Mouse (Mus musculus): ENCODE measurements around the gene Pak2.
"Not testable (repeated sequence)": the region's sequence is repeated elsewhere in the genome, so short reads cannot be mapped to it uniquely, and the experiment has no call there.

Pak2 gene

DNA sequence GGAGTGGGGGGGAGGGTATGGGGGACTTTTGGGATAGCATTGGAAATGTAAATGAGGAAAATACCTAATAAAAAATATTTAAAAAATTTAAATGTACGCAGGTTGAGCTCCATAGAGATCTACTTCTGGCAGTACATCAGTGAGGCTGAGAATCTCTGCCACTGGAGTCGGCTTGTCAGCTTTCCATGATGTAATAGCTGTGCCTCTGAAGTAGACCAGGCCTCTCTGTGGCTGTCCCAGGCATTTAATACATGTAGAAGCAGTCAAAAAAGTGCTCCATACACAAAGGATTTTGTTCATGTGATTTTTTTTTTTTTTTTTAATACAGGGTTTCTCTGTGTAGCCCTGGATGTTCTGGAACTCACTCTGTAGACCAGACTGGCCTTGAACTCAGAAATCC is 18.6 kb upstream of the Pak2 start:
- DNase-seq (ENCODE audit: low read depth, low spot score), result not testable (repeated sequence)

DNA sequence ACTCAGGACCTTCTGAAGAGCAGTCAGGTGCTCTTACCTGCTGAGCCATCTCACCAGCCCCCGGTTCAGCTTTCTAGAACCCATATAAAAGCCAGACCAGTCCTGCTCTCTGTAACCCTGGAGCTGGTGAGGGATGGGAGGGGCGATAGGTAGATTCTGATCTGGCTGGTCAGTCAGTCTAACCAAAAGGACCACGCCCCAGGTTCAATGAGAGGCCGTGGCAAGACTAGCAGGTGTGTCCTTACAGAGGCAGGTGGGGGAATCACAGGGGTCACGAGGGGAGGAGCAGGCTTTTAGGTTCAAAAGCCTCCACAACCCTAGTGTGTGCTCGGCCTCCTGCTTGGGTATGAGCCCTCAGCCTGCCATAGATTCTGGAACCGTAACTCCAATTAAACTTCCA is 12.3 kb upstream of the Pak2 start:
- peak; percentile 46 for DNase-seq (ENCODE audit: low read depth, low spot score)

DNA sequence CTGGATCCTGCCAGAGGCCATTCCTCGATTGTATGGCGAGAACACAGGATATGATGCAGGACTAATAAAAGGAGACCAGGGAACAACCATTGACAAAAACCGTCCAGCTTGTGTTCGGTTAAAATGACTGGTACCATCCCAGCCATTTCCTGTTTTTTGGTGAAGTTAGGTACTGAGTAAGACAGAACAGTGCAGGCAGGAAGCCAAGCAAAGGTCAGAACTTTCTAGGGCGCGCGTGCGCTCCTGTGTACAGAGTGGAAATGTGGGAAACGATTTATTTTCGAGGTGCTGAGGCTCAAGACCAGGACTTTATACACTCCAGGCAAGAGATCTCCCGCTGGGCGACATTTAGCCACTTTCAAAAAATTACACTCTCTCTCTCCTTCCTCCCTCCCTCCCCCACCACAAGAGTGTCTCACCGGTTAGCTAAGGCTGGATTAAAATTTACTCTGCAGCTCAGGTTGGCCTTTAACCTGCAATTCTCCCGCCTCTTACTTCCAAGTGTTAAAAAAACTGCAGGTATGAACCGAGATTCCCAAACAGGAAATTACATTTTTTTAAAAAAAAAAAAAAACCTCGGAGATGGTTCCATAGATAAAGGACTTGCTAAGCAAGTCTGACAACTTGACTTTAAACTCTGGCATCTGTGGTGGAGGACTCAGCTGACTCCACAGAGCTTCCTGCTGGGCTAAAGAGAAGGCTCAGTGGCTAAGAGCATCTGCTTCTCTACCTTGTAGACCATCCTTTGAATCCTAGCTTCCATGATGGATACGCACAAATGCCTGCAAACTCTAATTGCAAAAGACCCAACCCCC is 8.7 kb upstream of the Pak2 start:
- DNase-seq (ENCODE audit: low read depth, low spot score), result peak; percentile 54

DNA sequence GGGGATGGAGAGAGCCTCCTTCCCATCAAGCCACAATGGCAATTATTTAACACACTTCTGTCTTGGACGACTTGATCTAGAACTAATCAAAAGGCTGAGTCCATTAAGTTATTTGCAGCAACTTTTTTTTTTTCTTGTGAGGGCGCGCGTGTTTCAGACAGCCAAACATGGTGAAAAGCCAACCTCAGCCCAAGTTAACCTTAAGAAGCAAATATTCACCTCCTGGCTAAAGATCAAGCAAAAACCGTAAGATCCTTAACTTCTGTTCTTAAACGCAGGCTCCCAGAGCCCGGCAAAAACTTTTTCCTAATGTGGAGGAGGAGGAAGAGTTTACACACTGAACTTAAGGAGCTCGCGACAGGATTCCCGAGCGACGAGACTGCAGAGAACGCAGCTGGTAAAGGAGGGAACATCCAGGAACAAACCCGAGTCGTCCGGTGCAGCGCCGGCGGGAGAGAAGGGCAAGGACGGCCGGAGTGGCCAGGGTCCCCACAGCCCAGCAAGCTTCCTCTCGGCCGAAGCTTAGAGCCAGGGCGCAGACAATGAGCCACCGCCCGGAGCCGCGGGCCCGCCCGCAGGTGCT is 643 bp downstream of the Pak2 start:
- DNase-seq (ENCODE audit: low read depth, low spot score), result peak; percentile 85

DNA sequence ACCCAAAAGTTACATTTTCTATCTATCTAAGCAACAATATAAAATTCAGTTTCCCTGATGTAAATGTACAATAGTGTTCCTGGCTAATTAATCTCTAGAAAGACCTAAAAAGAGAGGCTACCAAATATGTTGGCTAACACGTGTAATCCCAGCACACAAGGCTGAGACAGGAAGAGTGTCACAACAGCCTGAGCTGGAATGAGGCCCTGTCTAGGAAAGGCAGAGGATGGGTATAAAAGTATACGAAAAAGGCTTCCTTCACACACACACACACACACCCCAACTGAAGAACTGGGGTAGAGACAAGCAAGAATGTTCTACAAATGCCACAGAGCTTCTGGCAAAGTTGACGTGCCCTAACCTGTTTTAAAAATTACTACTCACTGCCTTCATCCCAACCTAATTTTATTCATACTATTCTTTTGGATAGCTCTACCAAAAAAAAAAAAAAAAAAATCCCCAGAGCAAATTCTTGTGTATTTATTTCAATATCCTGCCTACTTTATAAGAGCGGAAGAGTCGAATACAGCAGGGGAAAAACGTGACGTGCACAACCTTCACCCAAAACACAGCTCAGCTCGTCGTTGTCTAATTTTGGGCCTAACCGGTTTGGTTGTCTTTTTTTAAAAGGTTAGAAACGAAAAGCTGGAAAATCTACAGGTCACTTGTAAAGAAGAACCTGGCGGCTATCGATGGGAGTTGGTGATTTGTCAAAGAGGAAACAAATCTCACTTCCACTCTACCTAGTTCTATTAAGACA is 1.3 kb downstream of the Pak2 start:
- DNase-seq (ENCODE audit: low read depth, low spot score), result no peak

DNA sequence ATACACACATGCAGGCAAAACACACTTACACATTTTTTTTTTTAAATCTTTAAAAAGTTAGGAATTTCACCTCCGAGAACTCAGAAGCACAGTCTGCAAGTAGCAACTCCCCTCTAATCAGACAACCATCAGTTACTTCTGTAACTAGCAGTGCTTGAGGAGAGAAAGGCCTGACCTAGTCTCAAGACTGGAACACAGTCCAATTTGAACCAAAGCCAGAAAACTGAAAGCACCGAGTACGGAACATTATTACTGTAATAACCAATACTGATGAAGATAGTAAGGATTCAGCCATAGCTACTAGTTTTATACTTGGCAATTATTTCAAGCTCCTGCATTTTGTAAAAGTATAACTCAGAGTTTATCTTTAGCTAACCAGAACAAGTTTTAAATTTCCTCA is 2.7 kb downstream of the Pak2 start:
- DNase-seq (ENCODE audit: low read depth, low spot score), result no peak

DNA sequence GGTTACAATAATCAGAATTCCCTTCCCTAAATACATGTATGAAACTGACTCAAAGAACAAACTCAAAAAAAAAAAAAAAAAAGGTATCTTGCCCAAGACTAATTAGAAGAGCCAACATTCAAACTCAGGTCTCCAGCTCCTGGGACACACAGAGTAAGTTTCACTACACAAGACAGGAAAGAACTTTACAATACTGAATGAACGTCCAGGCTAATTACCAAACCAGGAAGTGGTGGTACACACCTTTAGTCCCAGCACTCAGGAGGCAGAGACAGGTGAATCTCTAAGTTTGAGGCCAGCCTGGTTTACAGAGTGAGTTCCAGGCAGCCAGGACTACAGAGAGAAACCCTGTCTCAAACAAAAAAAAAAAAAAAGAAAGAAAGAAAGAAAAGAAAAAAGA is 3.4 kb downstream of the Pak2 start:
- no peak for DNase-seq (ENCODE audit: low read depth, low spot score)

DNA sequence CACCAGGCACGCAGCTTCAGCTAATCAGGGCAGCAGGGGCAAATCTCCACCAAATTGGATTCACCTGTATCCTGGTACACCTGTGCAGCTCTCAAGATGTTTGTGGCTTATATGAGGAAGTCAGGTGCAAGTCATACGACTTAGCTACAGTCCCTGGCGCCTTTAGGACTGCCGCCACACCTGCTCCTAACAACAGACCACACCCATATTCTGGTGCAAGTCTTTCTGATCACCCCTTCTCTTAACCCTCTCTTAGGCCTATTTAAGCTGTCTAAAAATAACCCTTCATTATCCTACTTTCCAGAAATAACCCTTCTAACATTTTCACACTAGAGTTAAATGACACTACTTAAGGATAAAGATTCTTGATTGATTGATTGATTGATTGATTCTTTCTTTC is 9.1 kb downstream of the Pak2 start:
- DNase-seq (ENCODE audit: low read depth, low spot score), result not testable (repeated sequence)

DNA sequence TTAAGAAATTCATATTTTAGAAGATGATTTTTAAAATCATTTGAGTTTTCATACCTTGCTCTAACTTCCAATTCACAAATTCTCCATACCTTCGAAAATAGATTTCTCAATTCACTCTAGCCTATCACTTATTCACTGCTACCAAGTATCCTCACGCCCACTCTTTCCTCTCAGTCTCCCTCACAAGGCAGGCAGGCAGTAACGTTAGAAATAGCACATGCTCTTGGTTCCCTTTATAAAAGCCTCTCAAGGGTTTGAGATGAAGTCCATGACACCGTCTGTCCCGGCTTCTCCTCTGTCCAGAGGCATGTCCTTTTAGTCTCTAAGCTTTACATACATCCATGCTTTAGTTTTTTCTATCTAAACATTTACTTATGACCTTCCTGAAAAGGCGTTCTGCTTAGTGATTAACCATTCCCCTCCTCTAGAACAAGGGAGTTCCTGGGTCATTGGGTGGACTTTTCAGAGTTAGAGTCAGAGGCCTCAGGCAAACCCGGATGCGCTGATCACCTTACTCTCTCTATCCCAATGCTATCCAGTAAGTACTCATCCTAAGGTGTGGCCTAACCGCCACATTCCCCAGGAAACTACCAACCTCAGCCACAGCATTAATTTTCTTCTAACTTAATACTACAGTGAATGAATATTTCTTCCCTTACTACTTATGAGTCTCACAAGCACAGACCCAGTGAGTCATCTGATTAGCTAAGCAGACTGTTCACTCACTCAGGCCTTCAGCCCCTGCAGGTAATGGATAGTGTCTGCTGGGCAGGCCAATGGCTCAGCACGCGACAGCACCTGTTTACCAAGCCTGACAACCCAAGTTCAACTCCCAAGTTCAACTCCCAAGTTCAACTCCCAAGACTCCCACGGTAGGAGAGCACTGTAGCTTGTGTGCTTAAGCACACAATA is 10.5 kb downstream of the Pak2 start:
- DNase-seq (ENCODE audit: low read depth, low spot score), result peak; percentile 26

DNA sequence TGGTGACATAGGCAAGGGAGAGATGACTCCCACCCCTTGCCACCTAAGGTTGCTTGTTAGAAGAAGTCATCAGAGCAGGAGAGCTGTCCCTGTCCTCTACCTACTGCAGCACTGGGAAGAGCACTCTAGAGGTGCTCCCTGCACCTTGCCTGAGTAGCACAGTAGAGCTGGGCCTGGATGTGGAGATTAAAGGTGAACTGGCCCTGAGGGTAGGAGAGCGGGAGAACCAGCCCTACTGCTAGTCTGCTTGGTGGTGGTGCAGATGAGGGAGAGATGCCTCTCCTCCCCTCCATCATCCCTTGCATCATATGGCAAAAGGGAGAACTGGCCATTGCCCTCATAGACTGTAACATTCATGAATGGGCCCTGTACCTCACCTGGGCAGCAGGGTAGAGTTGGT is 12.2 kb downstream of the Pak2 start:
- no peak for DNase-seq (ENCODE audit: low read depth, low spot score)

DNA sequence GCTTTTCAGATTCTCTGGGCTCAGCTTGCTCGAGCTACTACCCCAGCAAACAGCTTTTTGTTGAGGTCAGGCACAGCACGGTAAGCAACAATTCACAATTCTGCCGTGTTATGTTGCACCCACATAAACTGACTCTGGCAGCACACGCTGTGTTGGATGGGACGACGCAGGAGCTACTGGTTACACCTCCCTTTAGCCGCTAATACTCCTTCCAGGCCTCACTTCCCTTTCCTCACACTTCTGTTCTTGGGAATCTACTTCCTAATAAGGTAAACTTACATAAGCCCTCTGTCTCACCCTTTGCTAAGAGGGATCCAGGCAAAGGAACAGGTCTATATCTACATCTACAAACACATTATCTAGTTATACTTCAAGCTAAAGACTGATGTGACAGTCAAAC is 15.2 kb downstream of the Pak2 start:
- no peak for DNase-seq (ENCODE audit: low read depth, low spot score)

DNA sequence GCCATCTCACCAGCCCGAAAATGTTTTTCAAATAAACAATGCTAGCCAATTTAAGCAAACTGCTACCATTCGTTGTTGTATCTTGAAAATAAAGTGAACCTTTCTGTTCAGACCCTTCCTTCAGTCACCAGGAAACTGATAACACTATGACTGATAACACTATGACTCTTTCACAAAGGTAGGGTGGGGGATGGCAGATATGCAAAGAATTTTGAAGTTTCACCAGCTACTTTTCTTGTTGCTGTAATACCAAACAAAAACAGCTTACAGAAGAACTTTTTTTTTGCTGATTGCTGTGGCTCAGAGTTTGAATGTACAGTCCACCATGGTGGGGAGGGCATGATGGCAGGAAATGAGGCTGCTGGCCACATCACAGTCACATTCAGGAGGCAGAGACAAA is 16.9 kb downstream of the Pak2 start:
- DNase-seq (ENCODE audit: low read depth, low spot score), result no peak

DNA sequence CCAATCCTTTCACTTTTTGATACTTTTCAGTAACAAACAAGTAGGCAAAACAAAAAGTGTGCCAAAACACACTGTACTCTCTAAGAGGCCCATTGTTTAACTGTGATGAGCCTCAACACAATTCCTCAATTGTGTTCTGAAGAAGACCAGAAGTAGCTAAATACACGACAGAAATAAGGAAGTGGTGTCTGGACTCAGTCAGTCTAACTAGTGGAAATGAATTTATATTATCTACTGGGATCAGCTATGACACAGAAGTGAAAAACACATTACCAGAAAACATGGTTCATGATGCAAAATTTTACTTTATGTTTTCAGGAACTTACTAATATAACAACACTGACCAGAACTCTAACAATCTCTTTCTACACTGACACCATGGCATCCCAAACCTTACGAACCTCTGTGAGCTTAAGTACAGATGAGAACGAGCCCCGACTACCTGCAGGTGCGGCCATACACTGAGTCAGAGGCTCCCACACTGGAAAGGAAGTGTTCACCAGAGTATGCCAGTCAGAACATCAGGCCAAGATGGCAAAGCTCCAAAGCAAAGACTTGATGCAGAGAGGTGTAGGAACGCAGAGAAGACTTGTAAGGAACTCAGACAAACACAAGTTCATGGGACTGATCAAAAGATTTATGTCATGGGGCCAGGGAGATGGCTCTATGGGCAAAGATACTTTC is 19.2 kb downstream of the Pak2 start:
- no peak for DNase-seq (ENCODE audit: low read depth, low spot score)

DNA sequence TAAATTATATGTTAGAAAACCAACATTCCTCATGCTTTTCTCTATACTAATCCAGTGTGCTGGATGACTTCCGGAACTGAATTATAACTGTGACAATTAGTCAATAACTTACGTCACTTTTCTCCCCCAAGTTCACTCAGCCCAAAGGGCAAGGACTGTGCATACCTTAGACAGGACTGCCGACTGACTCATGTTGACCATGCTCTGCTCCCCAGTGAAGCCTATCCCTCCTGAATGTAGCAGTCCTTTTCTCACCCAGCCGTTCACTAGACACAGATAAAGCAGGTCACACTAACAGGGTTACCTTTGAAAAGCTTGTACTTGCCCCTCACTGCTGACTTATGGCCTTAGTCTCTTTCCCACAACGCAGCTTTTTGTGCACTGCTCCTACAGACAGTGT is 20.3 kb downstream of the Pak2 start:
- DNase-seq (ENCODE audit: low read depth, low spot score), result no peak

DNA sequence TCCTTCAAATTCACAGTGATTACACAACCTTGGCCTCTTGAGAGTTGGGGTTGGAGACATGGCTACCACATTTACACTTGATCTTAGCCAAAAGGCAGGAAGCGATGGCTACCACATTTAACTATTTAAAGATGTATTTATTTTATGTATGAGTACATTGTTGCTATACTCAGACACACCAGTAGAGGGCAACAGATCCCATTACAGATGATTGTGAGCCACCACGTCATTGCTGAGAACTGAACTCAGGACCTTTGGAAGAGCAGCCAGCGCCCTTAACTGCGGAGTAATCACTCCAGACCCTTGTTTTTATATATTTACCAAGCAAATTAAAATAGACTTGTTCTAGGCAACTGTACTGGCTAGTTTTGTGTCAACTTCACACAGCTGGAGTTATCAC is 36.8 kb downstream of the Pak2 start:
- no peak for DNase-seq (ENCODE audit: low read depth, low spot score)

DNA sequence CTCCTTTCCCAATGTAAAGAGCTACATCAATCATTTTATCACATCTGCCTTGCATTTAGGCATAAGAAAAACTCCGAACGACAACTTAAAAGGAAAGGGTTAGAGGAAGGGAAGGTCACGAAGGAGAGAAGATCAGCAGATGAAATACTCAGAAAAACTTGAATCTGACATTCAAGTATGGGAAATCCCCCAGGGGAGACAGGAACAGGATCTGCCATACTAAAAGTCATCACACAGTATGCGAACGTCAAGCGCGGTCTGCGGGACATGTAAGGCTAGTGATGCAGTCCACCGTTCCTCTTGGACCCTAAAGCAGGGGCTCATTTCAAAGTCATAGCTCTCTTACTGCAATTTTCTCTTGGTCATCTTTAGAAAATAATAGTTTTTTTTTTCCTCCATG is 59.5 kb downstream of the Pak2 start:
- no peak for DNase-seq (ENCODE audit: low read depth, low spot score)

DNA sequence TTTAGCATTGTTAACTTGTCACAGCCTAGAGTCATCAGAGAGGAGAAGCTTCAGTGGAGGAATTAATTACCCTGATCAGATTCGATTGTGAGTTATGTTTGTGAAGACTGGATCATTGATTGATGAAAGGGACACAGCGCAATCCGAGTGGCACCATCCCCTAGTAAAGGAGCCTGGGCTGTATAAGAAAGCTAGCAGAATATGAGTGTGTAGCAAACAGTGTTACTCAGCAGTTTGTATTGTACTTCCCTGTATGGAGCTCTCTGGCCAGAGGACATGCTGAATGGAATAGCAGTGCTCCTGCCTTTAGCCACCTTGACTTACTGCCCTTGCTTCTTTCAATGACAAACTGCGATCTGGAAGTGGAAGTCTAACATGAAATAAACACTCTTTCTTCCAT is 68.8 kb downstream of the Pak2 start:
- DNase-seq (ENCODE audit: low read depth, low spot score), result no peak

DNA sequence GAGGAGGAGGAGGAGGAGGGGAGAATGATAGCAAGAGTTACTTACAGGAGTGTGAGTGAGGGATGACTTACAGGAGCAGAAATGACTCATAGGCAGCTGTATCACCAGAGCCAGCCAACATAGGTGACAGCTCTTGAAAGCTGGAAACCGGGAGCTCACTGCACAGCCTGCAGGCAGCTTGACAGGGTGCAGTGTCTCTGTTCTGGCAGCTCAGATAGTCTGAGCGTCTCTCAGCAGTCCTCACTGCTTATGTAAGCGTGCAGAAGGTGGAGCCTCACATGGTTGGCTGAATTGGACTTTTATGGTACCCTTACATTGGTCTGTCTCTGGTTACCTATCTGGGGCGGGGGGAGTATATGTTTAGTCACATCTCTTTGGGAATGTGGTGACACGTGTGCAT is 69.2 kb downstream of the Pak2 start:
- DNase-seq (ENCODE audit: low read depth, low spot score), result peak; percentile 28

DNA sequence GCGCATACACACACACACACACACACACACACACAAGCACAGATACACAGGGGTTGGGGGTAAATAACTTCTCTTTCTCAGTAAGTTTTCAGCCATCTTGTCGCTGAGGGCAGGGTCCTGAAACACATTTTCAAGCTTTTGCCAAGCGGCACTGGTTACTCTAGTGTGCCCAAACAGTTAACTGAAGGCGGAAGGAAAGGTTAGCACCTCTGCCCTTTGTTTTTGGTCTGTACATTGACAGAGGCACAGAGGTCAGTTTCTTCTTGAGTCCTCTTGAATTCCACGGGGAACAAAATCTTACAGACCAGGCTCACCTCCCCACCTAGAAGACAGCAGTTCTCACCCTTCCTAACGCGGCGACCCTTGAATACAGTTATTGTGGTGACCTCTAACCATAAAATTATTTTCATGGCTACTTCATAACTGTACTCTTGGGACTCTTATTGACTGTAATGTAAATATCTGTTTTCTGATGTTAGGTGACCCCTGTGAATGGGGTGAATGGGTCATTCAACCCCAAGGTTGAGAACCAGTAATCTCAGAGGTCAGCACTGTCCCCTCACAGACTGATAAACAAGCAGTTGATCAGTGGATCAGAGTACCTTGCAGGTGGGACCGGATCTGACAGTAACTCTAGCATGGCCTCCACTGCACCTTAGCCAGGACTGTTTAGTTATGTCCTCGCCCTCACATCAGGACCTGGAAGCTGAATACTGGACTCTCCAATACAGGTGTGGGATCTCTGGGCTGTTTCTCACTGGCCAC is 70.4 kb downstream of the Pak2 start:
- DNase-seq (ENCODE audit: low read depth, low spot score), result no peak

DNA sequence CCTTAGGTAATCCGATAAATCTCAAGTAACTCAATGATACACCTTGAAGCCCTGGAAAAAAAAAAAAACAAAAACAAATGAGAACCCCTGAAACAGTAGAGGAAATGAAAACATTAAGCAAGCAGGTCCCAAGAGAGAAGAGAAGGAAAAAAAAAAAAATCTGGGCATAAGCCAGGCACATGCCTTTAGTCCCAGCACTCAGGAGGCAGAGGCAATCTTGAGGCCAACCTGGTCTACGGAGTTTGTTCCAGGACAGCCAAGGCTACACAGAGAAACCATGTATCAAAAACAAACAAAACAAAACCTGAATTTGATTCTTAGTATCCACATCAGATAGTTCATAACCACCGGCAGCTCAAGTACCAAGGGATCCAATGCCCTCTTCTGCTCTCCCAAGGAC is 74.4 kb downstream of the Pak2 start:
- DNase-seq (ENCODE audit: low read depth, low spot score), result no peak

Measured in R1 (cell line).